ENCODE assay signal across 13 mouse cellular contexts in the genomic region with DNA sequence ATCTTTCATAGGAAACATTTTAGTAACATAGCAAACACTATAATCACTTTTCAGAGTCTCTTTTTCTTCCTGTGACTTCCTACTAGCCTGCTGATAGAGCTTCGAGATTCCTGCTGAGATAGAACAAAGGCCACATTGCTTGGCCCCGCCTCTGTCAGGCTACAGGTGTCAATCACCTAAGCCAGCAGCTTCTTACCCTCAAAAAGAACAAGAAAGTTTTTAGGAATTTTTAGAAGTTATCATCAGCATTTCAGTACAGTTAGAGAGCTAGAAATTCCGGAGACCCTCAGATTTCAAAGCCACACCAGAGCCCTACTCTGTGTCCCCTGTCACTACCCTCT.
"Had no signal": no experiment of that assay in that cellular context is flagged by ENCODE, and none has a peak within 500 bp of the region (broad histone marks: within the 10 kb centered on the region; RNA-seq: fewer than 3 reads in every experiment).

No protein-coding gene starts in this region.

- H3K4me1 ChIP-seq: limb, embryonic 15.5 days; neural tube, embryonic 12.5 days had no signal

- H3K27ac ChIP-seq: limb, embryonic 15.5 days; liver, embryonic 12.5 days; midbrain, embryonic 10.5 days; neural tube, embryonic 12.5 days had no signal

- H3K4me3 ChIP-seq: limb, embryonic 15.5 days; liver, embryonic 12.5 days; midbrain, embryonic 10.5 days; myocyte; neural tube, embryonic 12.5 days had no signal

- DNase-seq: lung, embryonic 14.5 days; lung, postnatal 10 days; lung, postnatal 4 days; midbrain, embryonic 14.5 days; spleen, adult 18-20 months; thymus, adult 18-20 months; thymus, postnatal 14 days had no signal

- H3K9ac ChIP-seq: limb, embryonic 15.5 days; liver, embryonic 12.5 days; lung, embryonic 14.5 days; neural tube, embryonic 12.5 days had no signal

- ATAC-seq: inflammation-experienced regulatory T-cells, adult 6 months; liver, embryonic 12.5 days had no signal

- H3K9me3 ChIP-seq: limb, embryonic 15.5 days; liver, embryonic 12.5 days; midbrain, embryonic 10.5 days; neural tube, embryonic 12.5 days had no signal

- H3K27me3 ChIP-seq: limb, embryonic 15.5 days; liver, embryonic 12.5 days; neural tube, embryonic 12.5 days had no signal

- H3K4me2 ChIP-seq: limb, embryonic 15.5 days; liver, embryonic 12.5 days; lung, embryonic 14.5 days; neural tube, embryonic 12.5 days had no signal

- H3K36me3 ChIP-seq: limb, embryonic 15.5 days; liver, embryonic 12.5 days; midbrain, embryonic 10.5 days; neural tube, embryonic 12.5 days had no signal
